Mouse (Mus musculus) liver, adult (tissue): ENCODE results near the gene Zxdc.
A peak's percentile ranks its signal among the peaks of the same experiment; 100 is the strongest.

ENCODE experiments used
- GATA4 ChIP-seq: IDR thresholded peaks from 2 replicates; pipeline ENCODE4 v1.6.1; 2014; ENCODE audit warnings: mild to moderate bottlenecking, low read length; ENCODE audit not compliant: insufficient replicate concordance

Gene Zxdc

GRCm38 (mm10) chr6:90368976-90369724, at the start of gene Zxdc:
Gene Zxdc, plus strand, starts transcription at chr6:90369492.
- no peak; the same call in 1 of the 2 replicates for TF ChIP-seq GATA4

GRCm38 (mm10) chr6:90320429-90320828, 48.9 kb upstream of the Zxdc start:
- TF ChIP-seq GATA4: no peak

GRCm38 (mm10) chr6:90321811-90322210, 47.5 kb upstream of the Zxdc start:
- no peak for TF ChIP-seq GATA4

GRCm38 (mm10) chr6:90324026-90324425, 45.3 kb upstream of the Zxdc start:
- no peak for TF ChIP-seq GATA4

- peak; percentile 89 for TF ChIP-seq GATA4
Measured at GRCm38 (mm10) chr6:90324463-90324862, 44.8 kb upstream of the Zxdc start.

GRCm38 (mm10) chr6:90324991-90325390, 44.3 kb upstream of the Zxdc start, which contains the start of gene Chst13:
Gene Chst13, minus strand, starts transcription at chr6:90325185.
- TF ChIP-seq GATA4: no peak; the same call in 1 of the 2 replicates

GRCm38 (mm10) chr6:90327670-90328069, 41.6 kb upstream of the Zxdc start:
- no peak for TF ChIP-seq GATA4

- no peak for TF ChIP-seq GATA4
Measured at GRCm38 (mm10) chr6:90329953-90330352, 39.3 kb upstream of the Zxdc start.

- TF ChIP-seq GATA4: 0 out of 2 replicates have a peak, but pooled peaks have one; percentile 8
Measured at GRCm38 (mm10) chr6:90332561-90333425, 36.5 kb upstream of the Zxdc start, which contains the start of gene Uroc1. Gene Uroc1, plus strand, starts transcription at chr6:90333284.

- no peak for TF ChIP-seq GATA4
Measured at GRCm38 (mm10) chr6:90334244-90334643, 35.0 kb upstream of the Zxdc start.

GRCm38 (mm10) chr6:90342343-90342742, 26.9 kb upstream of the Zxdc start:
- no peak for TF ChIP-seq GATA4

- no peak for TF ChIP-seq GATA4
Measured at GRCm38 (mm10) chr6:90347183-90347582, 22.1 kb upstream of the Zxdc start.

GRCm38 (mm10) chr6:90348500-90348899, 20.8 kb upstream of the Zxdc start:
- no peak for TF ChIP-seq GATA4

- TF ChIP-seq GATA4: no peak
Measured at GRCm38 (mm10) chr6:90350011-90350410, 19.3 kb upstream of the Zxdc start.

- TF ChIP-seq GATA4: no peak
Measured at GRCm38 (mm10) chr6:90358142-90358541, 11.2 kb upstream of the Zxdc start.

GRCm38 (mm10) chr6:90359445-90359844, 9.8 kb upstream of the Zxdc start:
- TF ChIP-seq GATA4: no peak
